Mouse (Mus musculus): ENCODE measurements around the gene Sbf2.
"Not testable (repeated sequence)": the region's sequence is repeated elsewhere in the genome, so short reads cannot be mapped to it uniquely, and the experiment has no call there.

Sbf2 gene

DNA sequence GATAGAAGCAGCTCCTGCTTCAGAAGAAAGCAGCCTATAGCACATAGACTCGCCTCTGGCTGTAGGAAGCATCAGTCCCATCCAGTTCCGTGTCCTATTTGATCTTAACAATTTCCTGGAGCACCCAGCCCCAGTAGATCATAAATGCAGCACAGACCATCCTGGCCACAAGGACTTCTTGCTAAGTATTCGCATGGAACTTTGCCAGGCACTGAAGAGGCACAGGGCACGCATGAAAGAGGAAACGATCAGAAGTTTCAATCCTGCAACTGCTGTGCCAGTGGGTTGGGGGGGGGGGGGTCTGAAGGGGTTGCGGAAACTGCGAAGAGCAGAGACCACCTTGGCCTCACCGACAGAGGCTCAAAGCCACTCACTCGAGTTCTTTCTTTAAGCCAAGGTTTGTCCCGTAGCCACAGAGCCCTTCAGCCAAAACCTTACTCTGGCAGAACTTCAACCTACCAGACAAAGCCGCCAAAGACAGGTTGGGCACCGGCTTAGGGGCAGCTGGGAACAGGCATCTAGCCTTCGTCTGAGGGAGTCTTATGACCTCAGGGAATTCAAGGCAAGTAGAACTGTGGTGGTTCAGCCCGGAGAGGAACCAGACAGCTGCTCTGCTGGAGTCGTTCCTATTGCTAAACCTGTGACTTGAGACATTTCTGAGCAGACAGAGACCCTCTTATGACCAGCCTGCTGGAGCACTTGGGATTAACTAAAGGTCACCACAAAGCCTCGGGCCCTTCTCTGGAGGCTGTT is 16.6 kb upstream of the Sbf2 start:
- in situ Hi-C loops (cut with MboI; ENCODE audit: low sequenced_read_pairs) = no loop called here

GRCm38 (mm10) chr7:110629892-110630666 is 15.4 kb upstream of the Sbf2 start:
- in situ Hi-C loops (cut with MboI; ENCODE audit: low sequenced_read_pairs) = loop anchor here (5.0 kb wide), 2 partner anchors 343 to 463 kb away; no protein-coding TSS in a partner anchor

GRCm38 (mm10) chr7:110628611-110629354 is 14.1 kb upstream of the Sbf2 start:
- in situ Hi-C loops (cut with MboI; ENCODE audit: low sequenced_read_pairs) = loop anchor here (5.0 kb wide), 2 partner anchors 341 to 461 kb away; no protein-coding TSS in a partner anchor

- in situ Hi-C loops (cut with MboI; ENCODE audit: low sequenced_read_pairs) = loop anchor here (5.0 kb wide), 2 partner anchors 341 to 461 kb away; no protein-coding TSS in a partner anchor
These were observed 13.5 kb upstream of the Sbf2 start for GRCm38 (mm10) chr7:110628273-110628600.

DNA sequence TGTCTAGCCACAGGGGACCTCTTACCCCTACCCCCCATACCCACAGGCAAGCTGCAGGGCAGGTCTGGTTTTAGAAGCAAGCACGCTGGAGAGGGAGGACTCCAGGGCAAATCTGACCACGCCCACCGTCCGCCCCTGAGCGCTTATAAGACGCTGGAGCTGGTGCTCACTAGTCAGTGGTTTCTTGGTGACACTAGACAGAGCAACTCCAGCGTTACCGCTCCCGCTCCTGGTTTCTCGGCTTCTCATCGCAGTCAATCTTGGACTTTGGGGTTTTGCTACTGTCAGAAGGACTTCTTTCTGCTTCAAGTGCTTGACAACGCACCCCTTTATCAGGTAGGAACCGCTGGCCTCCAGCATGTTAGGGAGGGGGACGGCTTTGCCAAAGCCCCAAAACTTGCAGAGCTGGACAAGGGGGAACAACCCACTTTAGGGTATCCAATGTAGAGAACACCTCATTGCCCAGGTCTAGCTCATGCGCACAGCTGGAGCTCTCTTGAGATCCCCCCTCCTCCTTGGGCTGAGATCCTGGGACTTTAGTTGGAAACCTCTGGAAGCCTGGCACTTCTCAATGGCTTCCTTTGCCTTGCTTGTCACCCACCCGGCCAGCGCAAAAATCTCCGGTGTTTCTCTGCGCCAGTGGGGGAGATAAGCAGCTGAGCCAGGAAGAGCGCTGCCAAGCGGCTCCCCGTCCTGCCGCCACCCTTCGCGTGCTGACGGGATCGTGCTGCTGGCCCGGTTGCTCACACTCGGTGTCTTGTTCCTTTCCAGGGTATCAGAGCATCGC is 13.0 kb upstream of the Sbf2 start, which contains the start of gene Adm:
Gene Adm, plus strand, starts transcription at position 176 of the 787 bp plus-strand sequence.
- in situ Hi-C loops (cut with MboI; ENCODE audit: low sequenced_read_pairs) = loop anchor here (5.0 kb wide), 2 partner anchors 340 to 460 kb away; no protein-coding TSS in a partner anchor

DNA sequence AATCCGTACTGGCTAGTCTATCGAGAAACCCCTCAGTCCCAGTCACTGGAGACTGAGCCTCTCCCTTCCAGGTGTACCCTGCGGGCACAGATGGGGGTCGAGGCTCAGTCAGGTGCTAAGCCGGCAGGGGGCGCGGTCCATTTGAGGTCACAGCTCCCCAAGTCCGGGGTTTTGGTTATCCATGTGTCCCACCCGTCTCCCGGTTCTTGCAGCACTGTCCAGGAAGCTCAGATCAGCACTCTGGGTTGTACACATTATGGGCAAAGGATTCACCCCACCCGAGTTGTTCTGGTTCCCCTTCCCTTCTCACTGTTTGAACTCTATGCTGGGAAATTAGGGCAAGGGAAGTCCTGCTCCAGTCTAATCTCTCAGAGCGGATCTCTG is 12.4 kb upstream of the Sbf2 start:
- in situ Hi-C loops (cut with MboI; ENCODE audit: low sequenced_read_pairs) = loop anchor here (5.0 kb wide), 2 partner anchors 340 to 460 kb away; no protein-coding TSS in a partner anchor

DNA sequence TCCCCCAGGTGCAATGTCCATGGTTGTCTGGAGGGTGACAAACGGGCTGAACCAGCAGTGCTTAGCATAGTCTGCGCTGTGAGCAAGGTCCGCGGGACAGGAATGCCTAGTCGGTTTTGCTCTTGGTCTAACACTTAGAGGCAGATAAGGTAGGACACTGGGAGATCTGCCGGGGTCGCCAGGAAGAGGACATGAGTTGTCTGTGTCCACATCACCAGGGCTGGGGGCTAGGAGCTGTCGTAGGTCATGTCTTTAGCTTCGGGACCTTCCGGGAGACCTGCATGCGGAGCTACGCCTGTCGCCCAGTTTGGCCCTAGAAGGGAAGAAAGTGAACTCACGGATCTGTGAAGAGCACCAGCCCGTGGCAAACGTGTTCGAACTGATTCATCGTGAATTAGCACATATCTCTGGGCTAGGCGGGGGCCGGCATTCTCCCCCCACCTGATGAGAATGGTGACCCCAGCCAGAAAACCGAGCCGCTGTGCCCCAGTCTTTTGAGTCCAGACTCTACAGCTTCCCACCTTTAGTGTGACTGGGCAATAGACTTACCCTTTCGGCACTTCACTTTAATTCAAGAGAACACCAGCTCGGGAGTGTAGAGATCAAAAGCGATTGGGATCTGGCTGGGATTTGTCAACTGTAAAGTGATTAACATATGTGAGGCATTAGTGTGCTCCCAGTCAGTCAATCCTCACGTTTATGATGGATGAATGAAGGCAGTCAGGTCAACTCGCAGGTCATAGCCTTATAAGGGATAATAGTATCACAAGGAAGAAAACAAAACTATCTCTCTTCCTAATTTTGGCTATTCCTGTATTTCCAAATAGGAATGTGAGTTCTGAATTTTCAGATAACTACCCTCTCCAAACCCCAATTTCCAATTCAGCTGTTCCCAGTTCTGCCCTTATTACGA is 11.7 kb upstream of the Sbf2 start:
- in situ Hi-C loops (cut with MboI; ENCODE audit: low sequenced_read_pairs) = loop anchor here (5.0 kb wide), 2 partner anchors 339 to 459 kb away; no protein-coding TSS in a partner anchor

DNA sequence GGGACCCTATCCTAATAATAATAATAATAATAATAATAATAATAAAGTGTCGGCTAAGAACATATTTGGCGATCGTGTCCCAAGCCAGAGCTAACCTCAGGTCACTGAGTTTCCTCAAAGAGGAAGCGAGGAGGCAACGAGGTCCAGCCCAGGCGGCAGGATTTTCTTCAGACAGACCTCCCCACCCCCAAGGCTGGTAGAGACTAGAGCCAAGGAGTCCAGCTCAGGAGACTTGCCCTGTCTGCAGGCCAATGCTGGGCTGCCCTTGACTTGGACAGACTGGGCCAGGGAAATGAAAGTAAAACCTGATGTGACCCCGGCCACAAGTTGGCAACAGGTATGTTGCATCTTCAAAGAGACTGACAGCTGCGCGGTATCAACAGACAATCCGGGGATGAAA is 10.8 kb upstream of the Sbf2 start:
- in situ Hi-C loops (cut with MboI; ENCODE audit: low sequenced_read_pairs) = loop anchor here (5.0 kb wide), 2 partner anchors 338 to 458 kb away; no protein-coding TSS in a partner anchor

DNA sequence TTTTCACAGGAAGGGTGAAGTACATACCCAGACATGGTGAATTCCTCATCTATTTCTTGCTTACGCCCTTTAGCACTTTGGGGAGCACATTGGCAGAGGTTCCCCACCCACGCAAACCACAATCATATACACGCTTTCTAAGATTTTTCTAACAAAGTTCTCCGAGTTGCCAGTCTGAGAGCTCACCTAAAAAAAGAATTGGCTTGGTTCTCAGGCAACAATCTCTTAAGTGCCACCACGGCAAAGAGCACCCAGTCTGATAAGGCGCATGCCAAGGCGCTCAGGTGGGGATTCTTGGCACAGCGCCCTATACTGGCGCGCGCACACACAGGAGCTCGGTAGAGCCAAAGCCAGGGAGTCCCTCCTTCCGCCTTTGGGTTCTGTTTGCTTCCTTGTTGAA is 10.2 kb upstream of the Sbf2 start:
- in situ Hi-C loops (cut with MboI; ENCODE audit: low sequenced_read_pairs) = loop anchor here (5.0 kb wide), 2 partner anchors 338 to 458 kb away; no protein-coding TSS in a partner anchor

GRCm38 (mm10) chr7:110624067-110624466 is 9.3 kb upstream of the Sbf2 start:
- in situ Hi-C loops (cut with MboI; ENCODE audit: low sequenced_read_pairs) = no loop called here

DNA sequence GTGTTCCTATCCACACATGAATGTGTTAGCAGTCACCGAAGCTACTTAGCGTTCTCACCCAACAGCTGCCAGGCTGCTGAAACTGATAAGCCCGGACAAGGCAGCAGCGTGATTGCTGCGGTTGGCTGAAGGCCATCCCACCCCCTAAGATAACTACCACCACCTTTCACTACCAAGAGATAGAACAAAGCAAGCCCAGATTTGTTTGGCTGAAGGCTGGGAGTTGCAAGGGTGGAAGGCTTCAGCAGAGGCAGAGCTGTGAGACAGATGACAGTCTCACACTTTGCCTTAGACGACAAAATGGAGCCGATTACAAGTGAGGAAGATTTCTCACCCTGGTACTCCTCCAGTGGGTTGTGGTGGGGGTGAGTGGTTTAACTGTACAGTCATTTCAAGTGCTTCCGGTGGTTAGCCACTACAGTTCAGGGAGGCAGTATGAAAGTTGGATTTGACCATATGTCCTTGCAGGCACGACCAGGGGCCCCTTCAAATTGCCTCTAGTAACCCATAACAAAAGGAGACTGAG is 4.4 kb upstream of the Sbf2 start:
- in situ Hi-C loops (cut with MboI; ENCODE audit: low sequenced_read_pairs) = no loop called here

GRCm38 (mm10) chr7:110615792-110616191 is 1.1 kb upstream of the Sbf2 start:
- in situ Hi-C loops (cut with MboI; ENCODE audit: low sequenced_read_pairs) = no loop called here

GRCm38 (mm10) chr7:110615151-110615631 is 469 bp upstream of the Sbf2 start:
- in situ Hi-C loops (cut with MboI; ENCODE audit: low sequenced_read_pairs) = no loop called here

DNA sequence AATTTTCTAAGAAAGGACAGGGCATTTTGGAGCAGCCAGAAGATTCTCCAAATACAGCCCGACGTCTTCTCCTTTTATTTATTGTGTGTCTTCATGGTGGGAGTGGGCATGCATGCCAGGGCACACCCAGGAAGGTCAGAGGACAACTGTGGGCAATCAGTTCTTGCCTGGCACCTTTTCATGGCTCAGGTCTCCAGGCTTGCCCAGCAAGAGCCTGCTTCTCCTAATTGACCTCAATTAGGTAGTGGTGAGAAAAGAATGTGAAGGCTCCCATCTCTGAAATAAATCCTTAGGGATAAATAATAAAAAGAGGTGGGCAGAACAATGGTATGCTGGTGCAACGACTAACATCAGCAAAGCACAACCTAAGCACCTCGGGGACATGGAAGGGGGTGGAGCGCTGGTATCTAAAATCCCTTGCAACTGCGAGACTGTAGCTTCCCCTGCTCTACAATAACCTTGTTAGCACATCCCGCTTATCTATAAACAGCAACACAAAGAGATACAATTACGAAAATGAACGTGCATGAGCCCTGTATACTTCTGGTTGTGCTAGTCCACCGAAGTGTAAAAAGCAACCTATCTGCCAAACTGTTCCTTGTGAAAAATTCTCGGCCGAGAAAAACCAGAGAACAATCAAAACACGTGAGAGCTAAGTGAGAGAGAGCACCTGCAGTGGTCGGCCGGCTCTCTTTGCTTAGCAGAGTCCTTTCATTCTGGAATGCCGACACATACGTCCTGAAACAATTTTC is 1.2 kb downstream of the Sbf2 start:
- in situ Hi-C loops (cut with MboI; ENCODE audit: low sequenced_read_pairs) = no loop called here

DNA sequence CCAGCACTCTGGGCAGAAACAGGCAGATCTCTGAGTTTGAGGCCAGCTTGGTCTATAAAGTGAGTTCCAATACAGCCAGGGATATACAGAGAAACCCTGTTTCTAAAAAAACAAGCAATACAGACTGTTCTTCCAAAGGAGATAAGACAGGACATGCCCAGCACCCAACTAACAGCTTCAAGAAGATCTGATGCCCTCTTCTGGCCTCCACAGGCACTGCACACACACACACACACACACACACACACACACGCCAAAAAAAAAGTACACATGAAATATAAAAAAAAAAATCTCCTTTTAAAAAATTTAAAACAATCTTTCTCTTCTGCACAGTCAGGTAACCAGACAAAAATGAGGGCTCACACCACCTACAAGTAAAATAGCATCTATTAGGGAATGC is 7.8 kb downstream of the Sbf2 start:
- in situ Hi-C loops (cut with MboI; ENCODE audit: low sequenced_read_pairs) = no loop called here

- in situ Hi-C loops (cut with MboI; ENCODE audit: low sequenced_read_pairs) = no loop called here
These were observed 9.2 kb downstream of the Sbf2 start for GRCm38 (mm10) chr7:110605476-110605875.

GRCm38 (mm10) chr7:110597141-110597540 is 17.6 kb downstream of the Sbf2 start:
- in situ Hi-C loops (cut with MboI; ENCODE audit: low sequenced_read_pairs) = no loop called here

- in situ Hi-C loops (cut with MboI; ENCODE audit: low sequenced_read_pairs) = not testable (repeated sequence)
These were observed 20.7 kb downstream of the Sbf2 start for GRCm38 (mm10) chr7:110593991-110594390.

Measured in CH12F3 (cell line).